Mouse (Mus musculus) lung, postnatal 0 days (tissue): ENCODE data around the gene Ccs.

Source experiments
- CTCF ChIP-seq: IDR thresholded peaks from 2 replicates; pipeline ENCODE4 v1.5.1; 2016; ENCODE audit warnings: antibody characterized with exemption, mild to moderate bottlenecking
- EP300 ChIP-seq: IDR thresholded peaks from 2 replicates; pipeline ENCODE4 v1.6.1; 2016; ENCODE audit warnings: antibody characterized with exemption, mild to moderate bottlenecking, control low read depth

DNA sequence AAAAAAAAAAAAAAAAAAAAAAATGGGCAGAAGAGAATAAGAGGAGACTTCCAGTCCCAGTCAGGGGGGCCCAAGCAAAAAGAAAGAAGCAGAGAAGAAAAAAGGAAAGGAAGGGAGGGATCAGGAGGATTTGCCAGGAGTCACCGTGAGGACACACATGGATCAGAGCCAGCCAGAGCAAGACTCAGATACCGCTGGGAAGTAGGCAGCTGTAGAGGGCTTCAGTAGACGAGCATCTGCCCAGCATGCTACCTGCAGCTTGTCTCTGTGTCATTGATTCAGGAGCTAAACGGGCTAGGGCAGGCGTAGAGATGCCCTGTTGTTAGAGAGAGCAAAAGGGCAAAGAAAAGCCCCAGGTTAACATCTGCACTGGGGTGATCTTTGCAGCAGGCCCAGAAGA, 11.1 kb upstream of the Ccs start:
- TF ChIP-seq EP300 (no peak), CTCF (no peak)
